Mouse (Mus musculus) hindbrain, embryonic 16.5 days (tissue): ENCODE data around the gene Tmem263. TPM values are rescaled to one million over a fixed set of nuclear protein-coding genes. Genes with fewer than 3 reads are reported as not detected.

Experiments
- ATAC-seq: fragments of 200-750 bp; cut with Nextera tagmentation; 2 replicates; pipeline ENCODE4 v1.8.0; 2017; ENCODE audit warnings: moderate TSS enrichment, moderate library complexity
- H3K27ac ChIP-seq: fragments of 300-500 bp; sonication (generic); 2 replicates; pipeline ENCODE4 v1.5.1; 2014; ENCODE audit warnings: low read depth, mild to moderate bottlenecking, control low read depth, low read length, moderate library complexity
- H3K27me3 ChIP-seq: fragments of 300-500 bp; sonication (generic); replicated peaks from 2 replicates; pipeline ENCODE4 v1.6.1; 2014; ENCODE audit warnings: low read length; ENCODE audit not compliant: control insufficient read depth, insufficient read depth
- H3K36me3 ChIP-seq: fragments of 300-500 bp; sonication (generic); 2 replicates; pipeline ENCODE4 v1.6.1; 2014; ENCODE audit warnings: mild to moderate bottlenecking, low read length, moderate library complexity, mixed read lengths; ENCODE audit not compliant: control insufficient read depth, insufficient read depth
- H3K4me1 ChIP-seq: fragments of 300-500 bp; sonication (generic); 2 replicates; pipeline ENCODE4 v1.6.1; 2014; ENCODE audit warnings: low read depth, low read length; ENCODE audit not compliant: control insufficient read depth, insufficient read depth
- H3K4me2 ChIP-seq: fragments of 300-500 bp; sonication (generic); 2 replicates; pipeline ENCODE4 v1.6.1; 2014; ENCODE audit warnings: mild to moderate bottlenecking, low read length, control low read depth, moderate library complexity
- H3K4me3 ChIP-seq: fragments of 300-500 bp; sonication (generic); 2 replicates; pipeline ENCODE4 v1.5.1; 2014; ENCODE audit warnings: mild to moderate bottlenecking, low read length, control low read depth, moderate library complexity
- H3K9ac ChIP-seq: fragments of 300-500 bp; sonication (generic); 2 replicates; pipeline ENCODE4 v1.6.1; 2014; ENCODE audit warnings: low read depth, mild to moderate bottlenecking, control low read depth, low read length, moderate library complexity
- H3K9me3 ChIP-seq: fragments of 300-500 bp; sonication (generic); 2 replicates; pipeline ENCODE4 v1.6.1; 2014; ENCODE audit warnings: mild to moderate bottlenecking, low read length, moderate library complexity; ENCODE audit not compliant: control insufficient read depth
- WGBS: fragments of 180-500 bp; shearing (Covaris S2); extraction: QIAGEN DNeasy Blood & Tissue Kit; methylation state at CpG from one replicate; pipeline ENCODE4 v1.1.7; 2014; 5-methylcytosine and 5-hydroxymethylcytosine counted together
- polyA plus RNA-seq: library from polyadenylated mRNA; unstranded; fragments of >200 nt; fragmentation: Nextera tagmentation; extraction: Ambion mirVana; gene quantifications from 2 replicates; pipeline ENCODE4 v1.2.1, GENCODE M21; 2015

Gene Tmem263
- polyA plus RNA-seq, 1 experiment from 2014 or later: 52.4 TPM

GRCm38 (mm10) chr10:85128453-85128852 lies 26.0 kb downstream of the Tmem263 start:
- peaks cover 5% of the 10 kb centered on the region for H3K36me3 ChIP-seq
- peak overlapping the region; percentile 82 for H3K4me2 ChIP-seq
- H3K4me3 ChIP-seq: peak overlapping the region; percentile 79
- H3K9ac ChIP-seq: no peak overlapping the region; the same call in 1 of the 2 replicates
- H3K4me1 ChIP-seq: peaks cover 12% of the 10 kb centered on the region
- no peaks in the 10 kb centered on the region for H3K9me3 ChIP-seq
- ATAC-seq: 0 out of 2 replicates have a peak, but pooled peaks have one; percentile 0
- H3K27ac ChIP-seq: peak overlapping the region; percentile 27; the same call in 1 of the 2 replicates
- no peaks in the 10 kb centered on the region for H3K27me3 ChIP-seq
- 20% methylated on average over 7 of the region's 7 CpGs for WGBS

GRCm38 (mm10) chr10:85136573-85136972 lies 34.1 kb downstream of the Tmem263 start:
- Histone ChIP-seq H3K9me3 (no peaks in the 10 kb centered on the region), H3K4me2 (no peak overlapping the region), H3K9ac (no peak overlapping the region), H3K36me3 (peaks cover 7% of the 10 kb centered on the region), H3K27ac (no peak overlapping the region), H3K27me3 (no peaks in the 10 kb centered on the region), H3K4me3 (no peak overlapping the region), H3K4me1 (no peaks in the 10 kb centered on the region)
- no peak for ATAC-seq
- WGBS: 84% methylated on average over 6 of the region's 6 CpGs

GRCm38 (mm10) chr10:85141465-85141864 lies 39.0 kb downstream of the Tmem263 start:
- Histone ChIP-seq H3K9me3 (no peaks in the 10 kb centered on the region), H3K27ac (no peak overlapping the region), H3K27me3 (no peaks in the 10 kb centered on the region), H3K4me2 (no peak overlapping the region), H3K9ac (no peak overlapping the region), H3K4me3 (no peak overlapping the region), H3K4me1 (no peaks in the 10 kb centered on the region), H3K36me3 (peaks cover 9% of the 10 kb centered on the region; the same call in 1 of the 2 replicates)
- WGBS: 88% methylated on average over 9 of the region's 9 CpGs
- no peak for ATAC-seq

- Histone ChIP-seq H3K27me3 (no peaks in the 10 kb centered on the region), H3K27ac (no peak overlapping the region), H3K4me2 (no peak overlapping the region), H3K9ac (no peak overlapping the region), H3K36me3 (peaks cover 11% of the 10 kb centered on the region; the same call in 1 of the 2 replicates), H3K9me3 (no peaks in the 10 kb centered on the region), H3K4me3 (no peak overlapping the region), H3K4me1 (no peaks in the 10 kb centered on the region)
- no peak for ATAC-seq
- WGBS: 86% methylated on average over 14 of the region's 14 CpGs
Measured at GRCm38 (mm10) chr10:85146282-85146681, 43.9 kb downstream of the Tmem263 start.

GRCm38 (mm10) chr10:85149226-85149625 lies 46.8 kb downstream of the Tmem263 start:
- no peak for ATAC-seq
- Histone ChIP-seq H3K4me2 (no peak overlapping the region), H3K27ac (no peak overlapping the region), H3K27me3 (no peaks in the 10 kb centered on the region), H3K4me3 (no peak overlapping the region), H3K9ac (no peak overlapping the region), H3K36me3 (0 out of 2 replicates have a peak, but pooled peaks cover 11% of the 10 kb centered on the region), H3K9me3 (no peaks in the 10 kb centered on the region), H3K4me1 (no peaks in the 10 kb centered on the region)
- WGBS: 88% methylated on average over 5 of the region's 5 CpGs

GRCm38 (mm10) chr10:85154195-85154594 lies 51.8 kb downstream of the Tmem263 start:
- 8% methylated on average over 2 of the region's 2 CpGs for WGBS
- H3K27ac ChIP-seq: no peak overlapping the region

GRCm38 (mm10) chr10:85157451-85157850 lies 55.0 kb downstream of the Tmem263 start:
- H3K9ac ChIP-seq: no peak overlapping the region
- no peaks in the 10 kb centered on the region for H3K4me1 ChIP-seq
- no peaks in the 10 kb centered on the region for H3K9me3 ChIP-seq
- ATAC-seq: no peak
- WGBS: 89% methylated on average over 7 of the region's 7 CpGs
- H3K27me3 ChIP-seq: no peaks in the 10 kb centered on the region
- no peak overlapping the region for H3K4me3 ChIP-seq
- H3K27ac ChIP-seq: no peak overlapping the region
- no peaks in the 10 kb centered on the region for H3K36me3 ChIP-seq
- no peak overlapping the region for H3K4me2 ChIP-seq

More at GRCm38 (mm10) chr10:85154195-85154594, 51.8 kb downstream of the Tmem263 start:
- Histone ChIP-seq H3K4me3 (no peak overlapping the region), H3K4me1 (no peaks in the 10 kb centered on the region), H3K36me3 (no peaks in the 10 kb centered on the region), H3K9me3 (no peaks in the 10 kb centered on the region), H3K4me2 (no peak overlapping the region), H3K27me3 (no peaks in the 10 kb centered on the region), H3K9ac (no peak overlapping the region)
- ATAC-seq: no peak

- Histone ChIP-seq H3K27me3 (no peaks in the 10 kb centered on the region), H3K4me3 (no peak overlapping the region), H3K36me3 (no peaks in the 10 kb centered on the region), H3K4me2 (no peak overlapping the region), H3K4me1 (no peaks in the 10 kb centered on the region), H3K9me3 (no peaks in the 10 kb centered on the region), H3K9ac (no peak overlapping the region), H3K27ac (no peak overlapping the region)
- 88% methylated on average over 1 of the region's 1 CpGs for WGBS
- ATAC-seq: no peak
Measured at GRCm38 (mm10) chr10:85159989-85160619, 57.7 kb downstream of the Tmem263 start.

- Histone ChIP-seq H3K4me1 (no peaks in the 10 kb centered on the region), H3K9ac (no peak overlapping the region), H3K4me2 (no peak overlapping the region), H3K4me3 (no peak overlapping the region), H3K27ac (no peak overlapping the region), H3K36me3 (no peaks in the 10 kb centered on the region), H3K9me3 (no peaks in the 10 kb centered on the region), H3K27me3 (no peaks in the 10 kb centered on the region)
- 68% methylated on average over 5 of the region's 5 CpGs for WGBS
- ATAC-seq: peak; percentile 87
Measured at GRCm38 (mm10) chr10:85161745-85162351, 59.4 kb downstream of the Tmem263 start.
